Mouse (Mus musculus): Measurements from ENCODE around the gene Utf1.

DNA sequence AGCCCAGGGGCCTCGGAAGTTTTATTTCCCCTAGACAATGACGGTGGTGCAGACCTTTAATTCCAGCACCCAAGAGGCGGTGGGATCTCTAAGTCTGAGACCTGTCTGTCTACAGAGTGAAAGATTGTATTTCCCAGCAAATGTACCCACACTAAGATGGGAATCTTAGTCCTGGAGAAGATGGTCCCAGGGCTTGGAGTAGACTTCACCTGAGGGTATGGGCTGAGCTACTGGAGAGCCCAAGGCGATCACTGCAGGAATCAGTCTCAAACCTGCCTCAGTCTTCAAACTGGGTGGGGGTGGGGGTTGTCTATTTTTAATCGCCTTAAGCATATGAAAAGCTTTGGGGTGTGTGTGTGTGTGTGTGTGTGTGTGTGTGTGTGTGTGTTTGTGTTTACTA is 2.4 kb downstream of the Utf1 start:
- no peak for TF ChIP-seq CTCF (conservative IDR thresholded peaks at IDR 0.05 in 1 of 2, IDR thresholded peaks at IDR 0.05 in 1 of 2; ENCODE audit: low read depth in 2 of 2, low read length in 2 of 2)
- TF ChIP-seq USF1 (IDR thresholded peaks at IDR 0.05; ENCODE audit: low read depth, low read length): no peak
- no peak for TF ChIP-seq POLR2AphosphoS2 (IDR thresholded peaks at IDR 0.05; ENCODE audit: low read depth, low read length)
- TF ChIP-seq EP300 (IDR thresholded peaks at IDR 0.05; ENCODE audit: low read length): no peak
- no peak for TF ChIP-seq UBTF (IDR thresholded peaks at IDR 0.05; ENCODE audit: low read depth, low read length)
